Mouse (Mus musculus) frontal cortex, postnatal 36 days (tissue): ENCODE results near the gene Gjc2.
"Not testable (repeated sequence)": the region's sequence is repeated elsewhere in the genome, so short reads cannot be mapped to it uniquely, and the experiment has no call there.

Experiments
- DNase-seq, 2 experiments: peaks; one replicate each; pipeline ENCODE4 v3.0.0; 2022; ENCODE audit warnings: low spot score in 2 of 2

Gene Gjc2

GRCm38 (mm10) chr11:59182864-59183331 is at the start of gene Gjc2:
Gene Gjc2 (minus strand): TSS chr11:59183213.
- DNase-seq = peak in 1 of 2 experiments; percentile 14

GRCm38 (mm10) chr11:59232797-59233196 is 49.8 kb upstream of the Gjc2 start:
- DNase-seq = no peak

GRCm38 (mm10) chr11:59230144-59230760 is 47.2 kb upstream of the Gjc2 start:
- DNase-seq = peak in 1 of 2 experiments; percentile 63

GRCm38 (mm10) chr11:59228122-59228953 is 45.3 kb upstream of the Gjc2 start, which contains the start of gene Arf1:
Gene Arf1 (minus strand): TSS chr11:59228270.
- peak; percentile 95 to 97 for DNase-seq

- no peak for DNase-seq
Measured at GRCm38 (mm10) chr11:59227604-59228121, 44.6 kb upstream of the Gjc2 start.

- DNase-seq = no peak
Measured at GRCm38 (mm10) chr11:59226787-59227603, 44.0 kb upstream of the Gjc2 start.

- no peak for DNase-seq
Measured at GRCm38 (mm10) chr11:59226251-59226650, 43.2 kb upstream of the Gjc2 start.

- DNase-seq = no peak
Measured at GRCm38 (mm10) chr11:59225167-59225566, 42.2 kb upstream of the Gjc2 start.

- DNase-seq = no peak
Measured at GRCm38 (mm10) chr11:59224470-59224869, 41.5 kb upstream of the Gjc2 start.

GRCm38 (mm10) chr11:59224025-59224424 is 41.0 kb upstream of the Gjc2 start:
- DNase-seq = no peak

GRCm38 (mm10) chr11:59222306-59222705 is 39.3 kb upstream of the Gjc2 start:
- no peak for DNase-seq

- DNase-seq = no peak
Measured at GRCm38 (mm10) chr11:59221604-59222003, 38.6 kb upstream of the Gjc2 start.

- no peak for DNase-seq
Measured at GRCm38 (mm10) chr11:59219064-59219463, 36.1 kb upstream of the Gjc2 start.

- DNase-seq = no peak
Measured at GRCm38 (mm10) chr11:59218389-59218998, 35.5 kb upstream of the Gjc2 start.

GRCm38 (mm10) chr11:59216955-59217354 is 33.9 kb upstream of the Gjc2 start:
- DNase-seq = peak in 1 of 2 experiments; percentile 65

- DNase-seq = no peak
Measured at GRCm38 (mm10) chr11:59212892-59213494, 30.0 kb upstream of the Gjc2 start.

GRCm38 (mm10) chr11:59212320-59212719 is 29.3 kb upstream of the Gjc2 start:
- DNase-seq = not testable (repeated sequence)

GRCm38 (mm10) chr11:59211561-59211960 is 28.5 kb upstream of the Gjc2 start:
- not testable (repeated sequence) for DNase-seq

GRCm38 (mm10) chr11:59210020-59210419 is 27.0 kb upstream of the Gjc2 start:
- no peak for DNase-seq

- DNase-seq = no peak
Measured at GRCm38 (mm10) chr11:59209580-59209979, 26.6 kb upstream of the Gjc2 start.

- peak; percentile 57 to 62 for DNase-seq
Measured at GRCm38 (mm10) chr11:59209003-59209441, 26.0 kb upstream of the Gjc2 start.
